Mouse (Mus musculus) midbrain, postnatal 0 days (tissue): ENCODE data around the gene Ccdc115. TPM values are rescaled to one million over a fixed set of nuclear protein-coding genes. Genes with fewer than 3 reads are reported as not detected.
A peak's percentile ranks its signal among the peaks of the same experiment; 100 is the strongest.

ENCODE experiments used
- ATAC-seq: fragments of 200-750 bp; cut with Nextera tagmentation; 2 replicates; pipeline ENCODE4 v1.8.0; 2017; ENCODE audit warnings: moderate number of reproducible peaks, mild to moderate bottlenecking, moderate TSS enrichment, moderate library complexity; ENCODE audit not compliant: low FRiP score
- DNase-seq: peaks from one replicate; pipeline ENCODE4 v3.0.0-alpha.2; 2015; ENCODE audit warnings: low spot score
- H3K27ac ChIP-seq: fragments of 300-500 bp; sonication (generic); 2 replicates; pipeline ENCODE4 v1.5.1; 2014; ENCODE audit warnings: low read depth, mild to moderate bottlenecking, low read length, mixed read lengths
- H3K27me3 ChIP-seq: fragments of 300-500 bp; sonication (generic); 2 replicates; pipeline ENCODE4 v1.6.1; 2014; ENCODE audit warnings: low read length, control low read depth, mixed read lengths; ENCODE audit not compliant: insufficient read depth
- H3K36me3 ChIP-seq: fragments of 300-500 bp; sonication (generic); 2 replicates; pipeline ENCODE4 v1.6.1; 2014; ENCODE audit warnings: low read length, control low read depth, mixed read lengths; ENCODE audit not compliant: insufficient read depth
- H3K4me1 ChIP-seq: fragments of 300-500 bp; sonication (generic); 2 replicates; pipeline ENCODE4 v1.6.1; 2014; ENCODE audit warnings: mild to moderate bottlenecking, control low read depth, antibody characterized with exemption, low read length, mixed read lengths; ENCODE audit not compliant: insufficient read depth
- H3K4me2 ChIP-seq: fragments of 300-500 bp; sonication (generic); 2 replicates; pipeline ENCODE4 v1.6.1; 2014; ENCODE audit warnings: low read depth, mild to moderate bottlenecking, low read length, mixed read lengths; ENCODE audit not compliant: poor library complexity, severe bottlenecking
- H3K4me3 ChIP-seq: fragments of 300-500 bp; sonication (generic); 2 replicates; pipeline ENCODE4 v1.5.1; 2014; ENCODE audit warnings: low read depth, mild to moderate bottlenecking, low read length, moderate library complexity
- H3K9ac ChIP-seq: fragments of 300-500 bp; sonication (generic); replicated peaks from 2 replicates; pipeline ENCODE4 v1.6.1; 2014; ENCODE audit warnings: mild to moderate bottlenecking, low read length, moderate library complexity, mixed read lengths; ENCODE audit not compliant: poor library complexity, severe bottlenecking
- H3K9me3 ChIP-seq: fragments of 300-500 bp; sonication (generic); 2 replicates; pipeline ENCODE4 v1.6.1; 2016; ENCODE audit warnings: low read length, control low read depth
- CTCF ChIP-seq: IDR thresholded peaks from 2 replicates; pipeline ENCODE4 v1.5.1; 2016; ENCODE audit warnings: antibody characterized with exemption, mild to moderate bottlenecking
- WGBS: fragments of 180-500 bp; shearing (Covaris S2); extraction: QIAGEN DNeasy Blood & Tissue Kit; methylation state at CpG from one replicate; pipeline ENCODE4 v1.1.7; 2014; 5-methylcytosine and 5-hydroxymethylcytosine counted together
- polyA plus RNA-seq: library from polyadenylated mRNA; unstranded; fragments of >200 nt; fragmentation: Nextera tagmentation; extraction: Ambion mirVana; gene quantifications from 2 replicates; pipeline ENCODE4 v1.2.1, GENCODE M21; 2015
- total RNA-seq: library from RNA; depleted of rRNA; stranded (reverse); fragments of >200 nt; gene quantifications from 2 replicates; pipeline ENCODE4 v1.2.3, GENCODE M21; 2014

Gene Ccdc115
- total and polyA plus RNA-seq, 2 experiments from 2014 or later, result 41.1 to 57.5 TPM

DNA sequence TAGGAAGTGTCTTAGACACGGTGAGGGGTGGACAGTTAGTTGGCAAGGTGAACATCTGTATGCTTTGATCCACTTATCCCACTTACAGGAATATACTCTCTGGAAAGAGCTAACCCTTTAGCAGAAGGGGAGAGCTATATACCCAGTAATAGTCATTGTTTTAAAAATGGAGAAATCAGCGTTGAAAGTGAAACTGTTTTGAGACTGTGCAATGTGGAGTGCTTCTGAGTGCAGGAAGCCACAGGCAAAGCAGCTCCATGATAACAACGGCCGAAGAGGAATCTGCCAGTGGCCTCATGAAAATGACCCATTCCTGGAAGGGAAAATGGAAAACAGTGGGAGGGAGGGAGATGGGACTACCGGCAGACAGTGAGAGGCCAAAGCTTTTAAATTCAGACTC is 41.3 kb upstream of the Ccdc115 start:
- H3K27ac ChIP-seq, result no peak overlapping the region
- H3K4me1 ChIP-seq, result 0 out of 2 replicates have a peak, but pooled peaks cover 5% of the 10 kb centered on the region
- WGBS, result 82% methylated on average over 5 of the region's 5 CpGs
- H3K9me3 ChIP-seq, result no peaks in the 10 kb centered on the region
- no peak overlapping the region for H3K4me2 ChIP-seq
- TF ChIP-seq CTCF, result no peak
- H3K9ac ChIP-seq, result no peak overlapping the region
- ATAC-seq (no peak), DNase-seq (no peak)
- H3K36me3 ChIP-seq, result no peaks in the 10 kb centered on the region
- no peak overlapping the region for H3K4me3 ChIP-seq
- no peaks in the 10 kb centered on the region for H3K27me3 ChIP-seq

DNA sequence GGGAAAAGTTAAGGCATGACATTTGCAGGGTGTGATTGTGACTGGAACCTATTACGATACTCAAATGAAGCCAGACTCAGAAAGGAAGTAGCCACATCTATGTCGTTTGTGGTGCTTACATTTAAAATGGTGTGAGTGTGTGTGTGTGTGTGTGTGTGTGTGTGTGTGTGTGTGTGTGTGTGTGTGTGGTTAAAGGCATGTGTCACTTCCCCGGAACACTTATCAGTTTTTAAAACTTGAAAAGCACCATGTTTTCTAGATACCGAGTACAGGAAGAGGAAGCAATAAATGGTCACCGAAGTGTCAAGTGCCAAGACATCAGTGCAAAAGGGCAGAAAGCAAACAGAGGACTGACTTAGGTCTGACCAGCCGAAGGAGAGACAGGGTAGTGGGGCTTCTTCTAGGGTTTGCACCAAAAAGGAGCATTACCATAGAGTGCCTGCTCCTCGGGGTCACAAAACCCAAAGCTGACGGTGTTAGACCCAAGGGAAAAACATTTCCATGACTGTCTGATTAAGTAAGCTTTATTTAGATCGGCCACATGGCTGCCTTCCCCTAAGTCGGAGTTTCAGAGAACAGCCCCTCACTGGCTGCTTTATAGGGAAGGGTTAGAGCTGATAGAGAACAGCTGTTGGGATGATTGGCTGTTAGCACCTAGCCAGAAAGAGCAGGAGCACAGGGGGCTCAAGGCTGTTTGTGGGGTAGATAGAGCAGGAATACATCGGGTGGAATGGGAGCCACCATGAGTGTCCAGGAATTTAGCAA is 39.6 kb upstream of the Ccdc115 start:
- ATAC-seq, result no peak
- DNase-seq, result no peak
- Histone ChIP-seq H3K9me3 (no peaks in the 10 kb centered on the region), H3K27ac (no peak overlapping the region), H3K4me2 (no peak overlapping the region), H3K4me3 (no peak overlapping the region), H3K36me3 (no peaks in the 10 kb centered on the region), H3K9ac (no peak overlapping the region), H3K4me1 (no peaks in the 10 kb centered on the region), H3K27me3 (no peaks in the 10 kb centered on the region)
- WGBS, result 71% methylated on average over 11 of the region's 11 CpGs
- no peak for TF ChIP-seq CTCF

- no peaks in the 10 kb centered on the region for H3K36me3 ChIP-seq
- peak overlapping the region; percentile 49 for H3K4me3 ChIP-seq
- no peak overlapping the region for H3K27ac ChIP-seq
- H3K9ac ChIP-seq, result peak overlapping the region; percentile 52
- peak; percentile 39 for TF ChIP-seq CTCF
- peak overlapping the region; percentile 96 for H3K4me2 ChIP-seq
- H3K9me3 ChIP-seq, result no peaks in the 10 kb centered on the region
- H3K27me3 ChIP-seq, result peaks cover 7% of the 10 kb centered on the region; the same call in 1 of the 2 replicates
- ATAC-seq, result peak; percentile 64; the same call in 1 of the 2 replicates
- DNase-seq, result no peak
- WGBS, result 1% methylated on average over 42 of the region's 43 CpGs
- H3K4me1 ChIP-seq, result 0 out of 2 replicates have a peak, but pooled peaks cover 2% of the 10 kb centered on the region
Measured at GRCm38 (mm10) chr1:34472427-34473300, 33.2 kb upstream of the Ccdc115 start.

DNA sequence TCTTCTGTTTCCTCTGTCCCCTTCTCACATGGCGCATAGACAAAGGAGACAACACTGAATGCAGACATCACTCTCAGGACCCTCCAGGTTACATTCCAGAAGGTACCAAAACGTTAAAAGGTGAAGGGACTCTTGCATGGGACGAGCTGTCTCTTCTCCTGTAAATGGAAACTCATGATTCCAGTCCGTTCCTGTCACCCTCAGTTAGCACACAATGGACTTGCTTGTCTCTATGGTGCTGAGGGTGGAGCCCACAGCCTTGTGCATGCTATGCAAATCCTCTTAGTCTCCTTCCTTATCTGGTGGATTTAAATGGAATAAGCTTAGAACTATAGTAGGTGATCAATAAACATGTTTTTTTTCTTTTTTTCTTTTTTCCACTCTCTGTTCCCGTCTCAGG is 30.3 kb upstream of the Ccdc115 start:
- WGBS, result 56% methylated on average over 5 of the region's 5 CpGs
- no peak overlapping the region for H3K4me2 ChIP-seq
- DNase-seq, result no peak
- peaks cover 7% of the 10 kb centered on the region; the same call in 1 of the 2 replicates for H3K27me3 ChIP-seq
- H3K4me1 ChIP-seq, result 0 out of 2 replicates have a peak, but pooled peaks cover 2% of the 10 kb centered on the region
- H3K27ac ChIP-seq, result no peak overlapping the region
- H3K9me3 ChIP-seq, result no peaks in the 10 kb centered on the region
- no peak for ATAC-seq
- no peaks in the 10 kb centered on the region for H3K36me3 ChIP-seq
- TF ChIP-seq CTCF, result no peak
- H3K4me3 ChIP-seq, result no peak overlapping the region
- H3K9ac ChIP-seq, result no peak overlapping the region

GRCm38 (mm10) chr1:34468500-34468899 is 29.0 kb upstream of the Ccdc115 start:
- TF ChIP-seq CTCF, result no peak
- ATAC-seq, result no peak
- H3K4me1 ChIP-seq, result 0 out of 2 replicates have a peak, but pooled peaks cover 2% of the 10 kb centered on the region
- WGBS, result 70% methylated on average over 4 of the region's 4 CpGs
- no peaks in the 10 kb centered on the region for H3K36me3 ChIP-seq
- no peak overlapping the region for H3K9ac ChIP-seq
- no peak overlapping the region for H3K4me3 ChIP-seq
- DNase-seq, result no peak
- no peaks in the 10 kb centered on the region for H3K9me3 ChIP-seq
- no peak overlapping the region for H3K27ac ChIP-seq
- H3K27me3 ChIP-seq, result peaks cover 4% of the 10 kb centered on the region; the same call in 1 of the 2 replicates
- H3K4me2 ChIP-seq, result no peak overlapping the region
